Mouse (Mus musculus) induced T-regulatory cell, adult 2 months (primary cell): ENCODE measurements around the gene Rps12.
A peak's percentile ranks its signal among the peaks of the same experiment; 100 is the strongest.
"Not testable (repeated sequence)": the region's sequence is repeated elsewhere in the genome, so short reads cannot be mapped to it uniquely, and the experiment has no call there.

Experiments used
- DNase-seq: peaks from one replicate; pipeline ENCODE4 v3.0.0-alpha.2; 2012; ENCODE audit warnings: low read depth

Rps12 gene

DNA sequence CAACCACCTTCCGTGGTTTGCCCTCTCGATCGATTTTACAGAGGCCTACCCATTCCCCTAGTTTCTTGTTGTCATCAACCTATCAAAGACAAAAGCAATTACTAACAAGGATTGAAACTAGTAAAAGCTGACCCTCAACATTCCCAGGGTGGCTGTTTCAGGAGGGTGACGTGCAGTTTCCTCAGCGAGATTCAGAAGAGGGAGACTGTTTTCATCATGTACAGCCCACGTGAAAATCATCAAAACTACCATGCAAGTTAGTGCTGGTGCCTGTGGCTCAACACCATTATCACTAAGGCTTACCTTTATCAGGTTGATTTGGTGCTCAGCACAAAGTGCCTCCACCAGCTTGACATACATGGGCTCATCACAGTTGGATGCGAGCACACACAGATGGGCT lies 1.5 kb downstream of the Rps12 start:
- DNase-seq, result not testable (repeated sequence)

DNA sequence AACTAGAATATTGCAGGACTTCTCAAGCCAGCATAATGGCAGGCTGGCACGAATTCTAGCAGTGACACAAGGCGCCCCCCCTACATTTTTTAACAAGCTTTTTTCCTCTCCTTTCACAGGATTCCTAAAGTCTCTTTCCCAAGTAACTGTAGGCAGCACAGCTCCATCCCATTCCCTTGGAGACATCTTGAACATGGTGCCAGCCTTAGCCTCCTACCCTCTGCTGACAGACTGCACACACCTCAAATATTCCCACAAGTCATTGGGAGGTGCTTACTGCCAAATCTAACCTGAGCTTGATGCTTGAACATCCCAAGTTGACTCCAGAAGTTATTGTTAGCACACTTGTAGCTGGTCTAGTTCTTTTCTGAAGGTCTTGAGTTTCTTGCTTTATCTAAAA lies 3.0 kb downstream of the Rps12 start:
- peak; percentile 19 for DNase-seq

DNA sequence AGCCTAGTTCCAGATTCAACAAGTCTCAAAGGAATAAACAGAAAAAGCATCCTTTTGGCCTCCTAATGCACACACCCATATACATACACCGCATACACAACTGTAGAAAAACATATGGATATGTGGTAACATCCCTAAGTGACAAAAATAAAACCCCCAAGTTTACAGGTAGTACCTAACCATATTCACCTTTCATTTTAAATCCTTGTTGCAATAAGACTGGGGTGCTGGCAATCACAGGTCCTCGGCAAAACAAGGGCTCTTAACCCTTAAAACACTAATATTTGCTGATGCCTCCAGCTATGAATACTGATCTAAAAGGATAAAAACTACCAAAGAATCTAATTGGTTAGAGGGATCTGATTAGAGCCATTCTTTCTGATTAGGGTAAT lies 3.6 kb downstream of the Rps12 start:
- peak; percentile 16 for DNase-seq

DNA sequence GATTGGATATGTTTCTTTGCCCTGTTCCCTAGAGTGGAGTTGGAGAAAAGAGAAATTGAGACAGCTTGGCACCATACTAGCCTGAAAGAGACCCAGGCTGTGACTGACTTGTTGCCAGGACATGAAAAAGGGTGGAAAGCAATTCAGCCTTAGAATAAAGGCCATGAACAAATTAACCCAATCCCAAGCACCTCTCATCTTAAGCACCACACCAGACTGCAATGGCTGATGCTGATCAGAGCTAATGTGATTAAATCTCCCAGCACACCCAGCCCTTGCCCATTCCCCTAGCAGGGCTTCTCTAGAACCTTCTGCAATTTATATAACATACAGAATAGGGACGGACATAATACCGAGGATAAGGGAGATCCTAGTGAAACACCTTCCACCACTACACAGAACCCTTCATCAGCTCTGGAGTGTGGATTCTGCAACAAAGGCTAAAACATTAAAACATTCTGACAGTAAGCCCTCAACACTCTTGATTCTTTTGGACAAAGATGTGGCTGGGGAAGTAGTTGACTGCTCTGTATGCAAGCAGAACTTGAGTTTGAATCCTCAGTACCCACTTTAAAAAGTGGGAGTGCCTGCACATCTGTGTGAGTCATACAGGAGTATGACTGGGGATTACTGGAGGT lies 4.1 kb downstream of the Rps12 start:
- DNase-seq, result no peak

DNA sequence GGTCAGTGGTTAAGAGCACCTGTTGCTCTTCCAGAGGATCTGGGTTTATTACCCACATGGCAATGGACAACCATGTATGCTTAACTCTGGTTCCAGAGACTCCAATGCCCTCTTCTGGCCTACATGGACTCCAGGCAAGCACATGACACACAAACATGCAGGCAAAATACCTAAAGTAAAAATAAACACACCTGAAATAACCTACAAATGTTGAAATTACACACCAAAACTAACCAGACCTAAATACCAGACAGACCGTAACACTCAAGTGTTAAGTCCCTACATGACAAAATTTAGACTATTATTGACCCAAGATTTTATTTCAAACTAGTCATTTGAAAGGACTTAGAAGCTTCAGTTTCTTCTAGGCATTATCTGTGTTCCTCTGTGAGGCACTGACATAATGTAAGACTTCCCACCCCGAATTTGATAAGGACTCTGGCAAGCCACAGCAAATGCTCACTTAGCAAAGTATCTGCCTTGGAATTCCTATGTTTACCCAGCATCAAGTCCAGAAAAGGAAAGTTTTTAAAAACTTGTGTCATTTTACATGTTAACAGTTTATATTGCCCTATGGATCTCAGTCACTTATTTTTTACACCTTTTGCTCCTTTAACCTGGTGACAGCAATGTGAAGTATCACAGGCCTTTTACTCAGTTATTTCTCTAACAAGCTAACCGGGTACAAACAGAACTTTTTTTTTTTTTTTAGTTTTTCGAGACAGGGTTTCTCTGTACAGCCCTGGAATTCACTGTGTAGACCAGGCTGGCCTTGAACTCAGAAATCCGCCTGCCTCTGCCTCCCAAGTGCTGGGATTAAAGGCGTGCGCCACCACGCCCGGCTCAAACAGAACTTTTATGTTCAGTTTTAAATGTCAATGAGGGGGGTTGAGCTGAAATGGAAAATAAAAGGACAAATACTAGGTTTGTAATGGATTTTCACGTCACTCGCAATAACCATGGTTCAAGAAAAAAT lies 5.0 kb downstream of the Rps12 start:
- no peak for DNase-seq

DNA sequence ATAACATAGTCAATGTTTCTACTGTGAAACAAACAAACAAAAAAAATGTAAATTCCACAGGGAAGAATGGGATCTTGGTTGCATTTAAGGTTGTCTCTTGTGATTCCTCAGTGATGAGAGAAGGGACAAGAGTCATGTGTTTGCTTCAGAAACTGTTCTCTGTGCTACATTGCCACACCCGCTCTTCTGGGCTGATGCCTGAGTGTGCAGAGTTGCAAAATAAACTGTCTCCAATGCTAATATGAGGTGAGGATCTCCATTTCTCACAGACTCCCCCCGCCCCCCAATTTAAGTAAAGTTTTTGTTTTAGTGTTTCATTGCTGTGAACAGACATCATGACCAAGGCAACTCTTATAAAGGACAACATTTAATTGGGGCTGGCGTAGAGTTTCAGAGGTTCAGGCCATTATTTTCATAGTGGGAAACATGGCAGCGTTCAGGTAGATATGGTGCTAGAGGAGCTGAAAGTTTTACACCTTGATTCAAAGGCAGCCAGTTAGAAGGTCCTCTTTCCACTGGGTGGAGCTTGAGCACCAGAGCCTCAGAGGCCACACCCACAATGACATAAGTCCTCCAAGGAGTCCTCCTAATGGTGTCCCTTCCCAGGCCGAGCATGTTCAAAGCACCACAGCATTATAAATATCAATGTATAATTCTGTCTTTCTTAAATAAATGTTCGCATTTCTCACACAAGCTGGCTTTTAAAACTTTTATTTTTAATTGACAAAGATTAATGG lies 6.4 kb downstream of the Rps12 start:
- DNase-seq, result peak; percentile 22

DNA sequence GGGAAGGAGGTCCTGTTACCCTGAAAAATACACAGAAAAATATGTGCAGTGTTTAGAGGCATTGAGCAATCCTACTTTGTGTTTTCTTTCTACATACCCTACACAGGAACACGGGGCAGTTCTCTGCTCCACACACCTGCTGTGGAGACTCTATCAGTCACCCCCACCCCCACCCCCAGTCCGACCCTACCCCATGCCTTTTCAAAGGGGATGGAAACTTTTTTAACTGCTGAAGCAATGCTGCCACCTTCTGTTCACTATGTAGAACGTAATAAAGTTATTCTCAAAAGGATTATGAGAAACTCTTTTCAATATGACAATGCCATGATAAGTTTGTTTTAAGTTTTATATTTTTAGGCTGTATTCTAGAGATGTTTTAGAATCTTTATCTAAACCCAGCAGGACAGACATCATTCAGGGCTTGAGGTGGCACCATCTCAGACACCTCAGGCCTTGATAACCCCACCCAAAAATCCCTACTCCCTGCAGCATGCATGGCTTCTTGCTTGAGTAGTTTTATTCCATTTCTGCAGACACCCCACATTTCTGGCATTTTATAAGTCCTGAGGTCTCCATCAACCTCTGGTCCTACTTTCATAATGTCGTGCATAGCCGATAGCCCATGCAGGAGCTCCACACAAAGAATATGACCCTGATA lies 9.7 kb downstream of the Rps12 start:
- DNase-seq, result peak; percentile 29

DNA sequence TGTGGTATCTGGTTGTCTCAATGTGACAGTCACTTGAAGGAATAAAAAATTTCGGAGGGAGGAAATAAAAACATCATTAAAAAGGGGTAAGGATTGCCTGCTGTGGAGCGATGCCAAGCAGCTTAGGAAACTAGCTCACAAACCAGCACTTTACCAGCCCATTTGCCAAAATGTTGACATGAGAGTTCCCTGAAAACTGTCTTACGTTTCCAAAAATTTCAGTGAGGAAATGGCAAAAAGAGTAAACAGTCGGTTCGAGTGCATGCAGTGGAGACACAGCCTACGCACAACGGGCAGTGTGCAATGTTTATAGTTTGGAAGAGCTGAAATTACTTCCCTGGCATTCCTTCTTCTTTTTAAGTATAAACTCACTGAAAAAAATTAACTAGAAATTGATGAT lies 32.9 kb downstream of the Rps12 start:
- no peak for DNase-seq
